Mouse (Mus musculus) right cerebral cortex, adult 18-20 months (tissue): ENCODE measurements around the gene Parp16.
A peak's percentile ranks its signal among the peaks of the same experiment; 100 is the strongest.

Source experiments
- DNase-seq: peaks from one replicate; pipeline ENCODE4 v3.0.0; 2022; ENCODE audit warnings: mixed read lengths

Gene Parp16

DNA sequence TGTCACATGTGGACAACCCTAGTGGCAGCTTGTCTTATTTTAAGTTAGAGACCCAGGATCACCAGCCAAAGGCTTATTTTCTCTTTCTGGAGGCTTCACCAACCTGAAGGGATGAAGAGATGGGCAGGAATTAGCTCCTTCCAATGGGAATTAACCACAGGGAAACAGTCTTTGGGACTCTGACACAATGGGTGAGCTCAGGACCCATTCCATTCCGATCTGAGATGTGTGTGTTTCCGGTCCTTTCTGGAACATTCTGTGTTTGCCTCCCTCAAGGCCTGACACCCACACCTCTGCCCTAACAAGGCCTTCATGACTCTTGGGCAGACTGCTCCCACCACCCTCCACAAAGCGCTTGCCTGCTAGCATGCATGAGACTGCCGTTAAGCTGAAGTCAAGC is at the start of gene Parp16:
Gene Parp16, plus strand, starts transcription at position 301 of the 400 bp plus-strand sequence.
- DNase-seq = no peak

DNA sequence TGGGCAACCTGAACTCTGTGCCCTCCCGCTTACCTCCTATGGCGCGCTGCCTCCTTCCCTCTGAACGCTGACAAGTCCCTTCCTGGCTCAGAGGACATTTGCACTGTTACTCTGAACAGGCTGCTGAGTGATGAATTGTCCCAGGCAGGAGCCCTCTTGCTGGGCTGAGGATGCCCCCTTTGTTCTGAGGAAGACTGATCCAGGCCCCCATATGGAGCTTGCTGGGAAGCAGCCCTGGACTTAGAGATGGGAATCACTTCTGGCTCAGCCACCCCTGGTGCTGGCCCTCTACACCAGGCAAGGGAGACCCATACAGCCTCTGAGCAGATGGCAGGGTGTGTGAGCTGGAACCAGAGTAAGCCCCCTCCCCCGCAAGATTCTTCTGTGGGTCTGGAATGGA is 49.2 kb upstream of the Parp16 start:
- no peak for DNase-seq

DNA sequence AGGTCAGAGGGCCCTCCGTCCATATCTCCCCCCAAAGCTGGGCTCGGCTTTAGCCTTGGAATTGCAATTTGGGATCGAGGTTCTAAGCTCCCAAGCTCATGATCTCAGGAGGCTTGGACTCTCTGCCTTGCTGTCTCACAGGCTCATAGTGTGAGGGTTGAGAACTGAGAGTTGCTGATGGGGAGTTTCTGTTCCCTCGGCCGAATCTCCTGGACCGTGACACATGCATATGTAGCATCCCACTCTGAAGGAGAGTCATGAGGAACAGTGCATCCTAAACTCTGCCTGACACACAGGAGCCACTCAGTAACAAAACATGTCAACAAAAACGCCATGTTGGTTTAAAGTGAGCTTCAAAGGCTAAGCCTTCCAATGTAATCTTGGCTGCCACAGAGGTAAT is 46.6 kb upstream of the Parp16 start:
- no peak for DNase-seq

DNA sequence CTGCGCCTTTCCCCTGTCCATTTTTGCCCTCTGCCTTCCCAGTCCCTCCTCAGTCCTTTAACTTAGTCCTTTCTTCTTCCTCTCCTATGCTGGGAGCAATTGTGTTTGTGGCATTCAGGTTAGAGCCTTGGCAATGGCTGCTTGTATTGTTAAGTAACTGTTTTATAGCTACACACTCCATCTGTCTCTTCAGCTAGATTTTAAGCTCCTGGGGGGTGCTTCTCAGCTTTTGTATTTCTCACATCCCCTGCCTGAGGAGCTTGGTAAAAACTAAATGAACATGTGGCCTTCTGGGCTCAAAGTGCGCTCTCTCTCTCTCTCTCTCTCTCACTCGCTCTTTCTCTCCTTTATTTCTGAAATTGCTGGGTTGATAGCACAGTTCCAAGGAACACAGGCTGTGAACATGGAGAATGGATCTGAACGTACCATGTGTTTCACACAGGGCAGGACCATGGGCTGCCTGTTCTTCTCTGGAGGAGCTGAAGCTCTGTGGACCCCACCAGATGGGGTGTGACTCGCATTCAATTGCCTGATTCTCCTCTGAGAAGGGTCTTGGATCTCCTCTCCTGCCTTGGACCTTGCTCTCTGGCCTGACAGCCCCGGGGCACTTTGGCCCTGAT is 42.3 kb upstream of the Parp16 start:
- no peak for DNase-seq

DNA sequence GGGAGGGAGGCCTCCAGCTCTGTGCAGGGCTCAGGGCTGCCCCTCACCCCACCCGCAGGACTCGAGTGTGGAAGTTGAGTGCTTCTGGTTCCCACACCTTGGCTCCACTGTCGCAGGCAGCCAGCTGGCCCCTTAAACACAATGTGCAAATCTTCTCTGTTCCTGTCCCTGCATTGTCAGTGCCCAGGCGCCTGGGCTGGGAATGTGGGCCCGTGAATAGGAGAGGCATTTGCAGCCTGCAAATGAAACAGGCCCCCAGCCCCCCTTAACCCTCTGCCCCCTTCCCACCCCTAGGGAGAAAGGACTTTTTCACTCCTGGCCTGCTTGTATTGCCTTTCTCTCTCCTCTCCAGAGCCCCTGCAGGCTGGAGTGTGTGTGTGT is 41.8 kb upstream of the Parp16 start:
- no peak for DNase-seq

DNA sequence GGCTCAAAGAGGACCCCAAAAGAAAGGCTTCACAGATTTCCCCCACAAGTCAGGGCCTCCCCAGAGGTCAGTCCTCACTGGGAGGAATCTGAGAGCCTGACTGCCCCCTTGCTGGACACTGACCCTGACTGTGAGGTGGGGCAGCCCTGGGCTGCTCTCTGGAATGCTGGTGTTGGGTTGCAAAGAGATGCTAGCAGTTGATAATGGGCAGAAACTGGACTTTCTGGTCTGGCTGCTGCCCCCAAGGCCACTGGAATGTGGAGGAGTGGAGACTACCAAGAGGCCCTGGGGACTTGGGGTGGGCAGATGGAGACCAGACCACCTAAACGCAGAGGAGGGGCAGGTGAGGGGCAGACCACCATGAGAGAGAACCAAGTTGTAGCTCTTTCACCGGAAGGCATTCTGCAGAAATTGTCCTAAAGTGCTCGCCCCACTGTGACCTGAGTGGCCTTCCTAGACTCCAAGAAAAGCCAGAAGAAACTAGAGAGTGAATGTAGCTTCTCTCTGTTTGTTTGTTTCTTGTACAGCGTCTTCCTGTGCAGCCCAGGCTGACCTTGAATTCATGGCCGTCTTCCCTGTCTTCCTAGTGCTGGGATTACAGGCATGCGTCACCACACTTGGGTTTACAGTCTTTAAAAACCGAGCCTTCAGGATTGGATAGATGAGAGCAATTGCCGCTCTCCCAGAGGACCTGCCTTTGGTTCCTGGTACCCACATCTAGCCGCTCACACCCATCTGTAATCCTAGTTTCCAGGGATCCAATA is 40.3 kb upstream of the Parp16 start:
- no peak for DNase-seq

DNA sequence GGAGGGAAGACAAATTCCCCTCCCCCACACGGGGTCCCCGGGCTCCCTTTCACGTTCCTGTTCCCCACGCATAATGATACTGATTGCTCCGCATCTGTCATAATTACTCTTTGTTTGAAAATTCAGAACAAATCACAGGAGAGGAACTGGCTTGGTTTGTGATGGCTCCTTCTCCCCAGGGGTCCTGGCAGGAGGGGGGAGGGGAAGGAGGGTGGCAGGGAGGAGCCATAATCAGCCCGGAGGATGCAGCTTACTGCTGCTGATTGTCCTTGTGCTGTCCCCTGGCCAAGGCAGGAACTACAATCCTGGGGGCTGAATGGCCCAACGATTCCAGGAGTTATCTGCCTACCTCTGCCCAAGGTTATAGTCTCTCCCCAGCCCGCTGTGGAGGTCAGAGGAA is 38.5 kb upstream of the Parp16 start:
- no peak for DNase-seq

DNA sequence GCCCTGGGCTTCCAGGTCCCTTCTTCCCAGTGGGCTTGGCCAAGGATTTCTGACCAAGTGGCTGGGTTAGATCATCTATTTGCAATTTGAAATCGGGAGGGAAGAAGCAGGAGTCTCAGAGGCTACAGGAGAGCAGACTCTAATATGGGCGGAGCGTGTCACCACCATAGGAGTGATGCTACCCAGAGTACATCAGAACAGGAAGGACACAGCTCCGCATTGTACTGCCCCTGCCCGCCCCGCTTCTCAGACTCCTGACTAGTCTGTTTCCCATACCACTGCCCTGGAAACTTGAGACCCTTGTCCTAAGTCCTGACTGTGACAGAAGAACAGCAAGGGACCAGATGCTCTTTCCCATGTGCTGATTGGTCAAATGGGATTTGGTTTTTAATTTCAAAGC is 37.5 kb upstream of the Parp16 start:
- no peak for DNase-seq

DNA sequence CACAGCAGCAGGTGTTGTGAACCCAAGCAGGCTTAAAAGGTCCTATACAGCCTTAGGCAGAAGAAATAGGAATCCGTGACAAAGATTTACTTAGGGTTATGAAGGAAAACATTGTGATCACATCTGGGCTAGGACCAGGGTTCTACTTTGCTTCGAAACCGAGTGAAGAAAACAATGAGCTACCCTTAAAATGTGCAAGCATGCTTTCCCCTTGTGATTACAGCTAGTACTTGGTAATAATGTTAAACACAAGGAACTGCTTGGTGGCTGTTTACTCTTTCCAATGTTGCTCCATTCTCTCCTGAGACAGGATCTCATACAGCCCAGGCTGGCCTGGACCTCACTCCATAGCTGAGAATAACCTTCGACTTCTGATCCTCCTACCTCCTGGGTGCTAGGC is 34.0 kb upstream of the Parp16 start:
- no peak for DNase-seq

DNA sequence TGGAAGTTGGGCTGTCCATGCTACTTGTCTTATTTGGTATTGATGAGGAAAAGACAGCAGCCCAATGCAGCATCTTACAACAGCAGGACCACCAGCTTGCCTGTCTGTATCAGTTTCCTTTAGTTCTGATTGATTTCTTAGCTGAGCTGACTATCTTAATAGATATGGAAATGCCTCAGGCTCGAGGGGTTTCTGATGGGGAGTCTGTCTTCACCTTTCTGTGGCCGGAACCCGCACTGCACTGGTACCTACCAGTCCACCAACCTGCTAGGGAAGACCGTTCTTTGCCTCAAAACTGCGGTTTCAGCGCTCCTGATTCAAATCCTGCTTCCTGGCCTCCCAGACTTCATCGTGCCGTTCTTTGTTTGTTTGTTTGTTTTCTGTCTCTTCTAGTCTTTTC is 33.3 kb upstream of the Parp16 start:
- DNase-seq = no peak

DNA sequence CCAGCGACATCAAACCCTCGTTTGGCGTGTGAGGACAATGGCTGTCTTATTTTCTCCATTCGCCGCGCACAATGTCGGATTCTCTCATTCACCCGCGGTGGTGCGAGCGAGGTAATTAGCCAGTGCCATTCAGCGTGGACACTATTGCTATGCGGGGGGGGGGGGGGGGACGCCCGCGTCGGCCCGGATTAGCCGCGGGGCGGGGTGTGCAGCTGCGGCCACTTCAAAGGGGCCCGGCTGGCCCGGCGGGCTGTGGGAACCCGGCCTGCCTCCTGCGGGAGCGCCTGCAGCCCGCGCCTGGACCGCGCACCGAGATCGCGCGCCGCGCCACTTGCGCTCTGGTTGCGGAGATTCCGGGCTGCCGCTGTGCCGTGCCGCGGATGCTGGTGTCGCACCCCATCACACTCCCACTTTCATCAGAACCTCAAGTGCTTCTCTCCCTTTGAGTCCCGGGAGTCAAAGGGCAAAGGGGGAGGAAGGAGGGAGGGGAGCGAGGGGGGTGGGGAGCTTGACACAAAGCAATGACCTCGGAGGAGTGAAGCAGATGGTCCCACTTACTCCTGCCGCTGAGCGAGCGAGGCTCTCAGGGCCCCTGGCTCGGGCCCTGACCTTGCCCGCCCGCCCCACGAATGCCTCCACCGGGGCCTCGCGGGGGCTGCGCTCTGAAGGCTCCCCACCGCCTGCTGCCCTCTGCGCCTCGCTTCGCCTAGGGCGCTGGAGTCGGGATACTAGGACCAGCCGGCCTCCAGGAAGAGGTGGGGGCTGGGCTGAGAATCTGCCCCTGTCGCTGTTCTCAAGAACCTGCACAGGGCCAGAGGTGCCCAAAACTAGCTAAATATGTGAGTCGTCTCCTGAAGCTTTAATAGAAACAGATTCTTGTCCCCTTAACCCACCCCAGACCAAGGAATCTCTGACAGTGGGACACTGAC is 32.2 kb upstream of the Parp16 start:
- DNase-seq = peak; percentile 21

DNA sequence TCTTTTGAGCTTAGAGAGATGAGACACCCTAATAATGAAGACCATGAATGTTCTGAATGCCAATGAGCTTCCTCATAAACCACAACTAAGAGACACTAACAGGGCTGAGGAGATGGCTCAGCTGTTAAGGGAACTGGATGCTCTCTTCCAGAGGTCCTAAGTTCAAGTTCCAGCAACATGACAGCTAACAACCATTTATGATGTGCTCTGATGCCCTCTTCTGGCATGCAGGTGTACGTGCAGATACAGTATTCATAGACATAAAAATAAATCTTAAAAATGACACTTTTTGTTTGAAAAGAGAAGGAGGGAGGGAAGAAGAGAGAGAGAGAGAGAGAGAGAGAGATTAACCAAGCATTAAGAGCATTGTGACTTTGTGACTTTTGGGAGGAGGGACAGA is 30.3 kb upstream of the Parp16 start:
- no peak for DNase-seq

DNA sequence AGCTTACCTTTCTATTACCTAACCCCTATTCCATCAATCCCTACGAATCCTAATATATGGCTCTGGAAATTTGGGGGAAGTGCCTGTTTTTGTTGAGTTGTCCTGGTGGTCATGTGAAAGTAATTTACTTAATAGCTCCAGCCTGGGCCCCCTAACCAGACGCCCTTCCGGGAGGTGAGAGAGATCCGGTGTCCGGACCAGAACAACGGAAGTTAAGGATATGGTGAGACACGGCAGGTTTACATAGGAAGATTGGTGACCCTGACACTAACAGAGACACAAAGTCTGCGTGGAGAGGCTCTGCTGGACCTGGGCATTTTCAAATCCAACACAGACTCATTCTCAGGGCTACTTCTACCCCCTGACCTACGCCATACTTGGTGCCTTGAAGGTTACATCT is 28.8 kb upstream of the Parp16 start:
- no peak for DNase-seq

DNA sequence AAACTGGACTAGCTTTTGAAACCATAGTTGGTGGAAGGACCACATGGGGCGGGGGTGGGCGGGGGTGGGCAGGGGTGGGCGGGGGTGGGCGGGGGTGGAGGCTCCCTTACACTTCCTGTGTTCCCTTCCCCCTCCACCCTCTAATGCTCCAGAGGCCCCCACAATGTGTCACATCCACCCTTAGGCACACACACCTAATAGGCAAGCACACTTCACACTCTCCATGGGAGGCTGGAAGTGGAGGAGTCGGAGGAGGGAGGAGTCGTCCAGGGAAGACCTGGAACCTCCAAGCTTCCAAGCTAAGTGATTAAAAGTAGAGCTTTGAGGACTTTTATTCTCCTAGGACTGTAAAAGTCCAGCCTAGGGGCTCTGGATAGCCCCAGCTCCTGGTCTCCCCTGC is 26.6 kb upstream of the Parp16 start:
- no peak for DNase-seq

DNA sequence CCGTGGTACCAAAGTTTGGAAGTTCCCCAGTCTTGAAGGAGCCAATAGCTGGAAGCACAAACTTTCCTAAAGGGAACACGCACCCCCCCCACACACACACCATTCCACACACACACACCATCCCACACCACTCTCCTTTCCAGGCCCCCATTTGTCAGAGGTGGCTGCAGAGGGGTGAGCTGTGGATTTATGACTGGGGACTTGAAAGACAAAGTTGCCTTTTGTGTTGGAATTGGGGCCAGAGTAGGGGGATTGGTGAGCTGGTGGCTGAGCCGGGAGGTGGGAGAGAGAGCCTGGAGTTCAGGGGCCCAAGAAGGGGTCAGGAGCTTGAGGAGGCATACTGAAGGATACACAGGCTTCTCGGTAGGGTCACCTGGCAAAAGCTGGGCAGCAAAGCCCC is 26.2 kb upstream of the Parp16 start:
- no peak for DNase-seq

DNA sequence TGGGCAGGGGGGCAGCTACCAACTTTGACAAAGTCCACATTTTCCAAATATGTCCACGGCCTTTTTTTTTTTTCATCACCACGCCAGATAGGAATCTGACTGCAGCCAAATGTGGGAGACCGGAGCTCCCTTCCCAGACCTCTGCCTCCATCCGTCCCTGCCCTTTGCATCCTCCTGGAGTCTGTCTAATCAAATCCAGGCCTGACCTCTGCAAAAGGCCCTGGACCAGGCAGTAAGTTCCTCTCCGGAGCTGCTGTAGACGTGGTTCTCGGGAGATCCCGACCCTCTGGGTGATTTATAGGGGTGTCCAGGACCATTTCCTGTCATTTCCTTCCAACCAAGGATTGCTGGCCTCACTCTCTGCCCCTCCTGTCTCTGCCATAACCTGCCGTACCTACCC is 22.5 kb upstream of the Parp16 start:
- DNase-seq = no peak

DNA sequence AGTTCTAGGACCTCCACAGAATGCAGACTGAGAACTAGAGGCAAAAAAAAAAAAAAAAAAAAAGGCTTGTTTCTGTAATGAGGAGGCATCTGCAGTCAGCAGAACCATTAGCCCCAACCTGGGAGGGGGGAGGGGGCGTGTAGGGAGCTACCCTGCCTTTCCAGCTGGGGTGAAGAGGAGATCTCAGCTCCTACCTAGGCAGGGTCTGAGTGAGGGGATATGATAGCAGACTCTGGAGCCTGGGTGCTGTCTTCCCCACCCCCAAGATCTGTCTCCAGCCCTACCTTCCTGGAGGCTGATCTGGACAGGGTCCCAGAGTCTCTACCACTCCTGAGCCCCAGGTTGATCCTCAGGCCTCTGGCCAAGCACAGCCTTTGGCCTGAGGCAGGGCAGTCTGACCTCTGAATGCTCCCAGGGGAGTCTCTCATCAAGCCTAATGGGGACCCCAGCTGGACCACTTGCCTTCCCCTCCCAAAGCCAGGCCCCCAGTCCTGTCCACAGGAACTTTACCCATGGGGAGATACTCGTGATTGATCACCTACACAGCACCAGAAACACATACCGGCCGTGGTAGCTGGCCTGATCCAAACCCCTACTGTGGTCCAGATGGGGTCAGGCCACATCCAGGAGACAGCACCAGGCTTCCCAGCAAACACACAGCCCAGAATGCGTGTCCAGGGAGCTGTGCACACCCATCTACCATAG is 19.8 kb upstream of the Parp16 start:
- no peak for DNase-seq

DNA sequence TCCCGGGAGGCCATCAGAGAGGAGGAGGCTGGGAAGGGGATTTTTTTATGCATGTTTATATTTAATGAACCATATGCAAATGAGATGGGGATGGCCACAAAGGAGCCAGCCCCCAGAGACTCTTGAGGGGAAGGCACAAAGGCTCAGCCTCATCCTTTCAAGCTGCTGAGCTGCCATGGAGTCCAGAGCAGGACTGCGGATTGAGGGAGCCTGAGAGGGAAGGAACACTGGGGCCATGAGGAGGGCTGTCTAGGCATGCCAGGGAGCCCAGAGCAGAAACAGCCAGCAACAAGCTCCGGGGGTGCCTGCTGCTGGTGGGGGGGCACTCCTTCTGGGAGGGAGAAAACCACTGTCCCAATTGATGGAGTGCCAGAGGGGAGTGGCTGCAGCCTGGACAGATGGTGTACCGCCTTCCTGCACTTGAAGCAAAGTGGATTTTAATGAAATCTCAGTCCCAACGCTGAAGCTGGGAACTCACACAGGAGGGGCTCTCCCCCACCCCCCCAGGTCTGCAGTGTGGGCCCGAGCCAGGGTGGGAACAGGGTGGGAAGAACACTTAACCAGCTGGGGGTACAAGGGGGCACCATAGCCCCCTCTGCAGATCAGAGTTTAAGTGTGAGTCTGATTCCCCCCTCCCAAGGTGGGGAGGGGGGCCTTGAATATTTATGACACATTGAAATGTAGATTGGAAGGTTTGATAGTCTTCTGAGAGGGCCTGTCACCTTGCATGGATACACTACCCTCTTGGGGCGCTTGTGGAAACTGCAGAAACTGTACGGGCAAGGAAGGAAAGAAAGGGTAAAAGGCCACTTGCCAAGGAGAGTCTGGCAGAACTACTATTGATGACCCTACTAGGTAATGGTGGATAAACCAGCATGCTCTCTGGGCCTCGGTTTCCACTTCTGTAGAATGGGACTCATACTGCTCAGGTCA is 18.9 kb upstream of the Parp16 start:
- DNase-seq = peak; percentile 18

DNA sequence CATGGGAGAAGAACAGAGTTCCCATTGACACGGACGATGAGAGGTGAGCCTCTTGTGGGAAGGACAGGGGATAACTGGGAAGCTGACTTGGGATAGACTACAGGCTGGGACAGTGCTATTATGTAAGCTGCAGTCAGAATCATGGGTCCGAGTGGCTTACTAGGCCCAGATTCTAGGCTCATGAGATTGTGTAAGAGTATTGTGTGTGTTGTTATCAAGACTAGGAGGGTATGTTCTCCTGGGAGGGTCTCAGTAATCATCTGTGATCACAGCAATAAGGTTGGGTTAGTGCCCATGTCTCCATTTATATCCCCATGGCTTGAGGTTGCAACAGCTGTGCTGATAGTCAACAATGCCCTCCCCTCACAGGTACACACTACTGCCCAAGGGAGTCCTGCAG is 17.7 kb upstream of the Parp16 start:
- DNase-seq = no peak

DNA sequence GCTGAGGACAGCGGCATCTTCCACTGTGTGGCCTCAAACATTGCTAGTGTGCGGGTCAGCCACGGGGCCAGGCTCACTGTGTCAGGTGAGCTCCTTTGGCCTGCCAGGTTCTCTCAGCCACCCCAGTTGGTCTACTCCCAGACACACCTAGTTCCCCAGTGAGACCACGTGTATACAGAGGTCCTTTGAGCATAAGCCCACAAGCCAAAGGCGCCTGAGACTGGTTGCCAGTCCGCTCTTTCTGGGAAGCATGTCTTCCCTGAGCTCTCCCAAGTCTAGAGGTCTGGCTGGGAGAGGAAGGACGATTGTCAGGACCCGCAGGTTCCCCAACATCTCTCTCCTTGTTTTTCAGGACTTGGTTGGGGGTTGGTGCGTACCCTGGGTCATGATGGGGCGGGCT is 17.2 kb upstream of the Parp16 start:
- no peak for DNase-seq

DNA sequence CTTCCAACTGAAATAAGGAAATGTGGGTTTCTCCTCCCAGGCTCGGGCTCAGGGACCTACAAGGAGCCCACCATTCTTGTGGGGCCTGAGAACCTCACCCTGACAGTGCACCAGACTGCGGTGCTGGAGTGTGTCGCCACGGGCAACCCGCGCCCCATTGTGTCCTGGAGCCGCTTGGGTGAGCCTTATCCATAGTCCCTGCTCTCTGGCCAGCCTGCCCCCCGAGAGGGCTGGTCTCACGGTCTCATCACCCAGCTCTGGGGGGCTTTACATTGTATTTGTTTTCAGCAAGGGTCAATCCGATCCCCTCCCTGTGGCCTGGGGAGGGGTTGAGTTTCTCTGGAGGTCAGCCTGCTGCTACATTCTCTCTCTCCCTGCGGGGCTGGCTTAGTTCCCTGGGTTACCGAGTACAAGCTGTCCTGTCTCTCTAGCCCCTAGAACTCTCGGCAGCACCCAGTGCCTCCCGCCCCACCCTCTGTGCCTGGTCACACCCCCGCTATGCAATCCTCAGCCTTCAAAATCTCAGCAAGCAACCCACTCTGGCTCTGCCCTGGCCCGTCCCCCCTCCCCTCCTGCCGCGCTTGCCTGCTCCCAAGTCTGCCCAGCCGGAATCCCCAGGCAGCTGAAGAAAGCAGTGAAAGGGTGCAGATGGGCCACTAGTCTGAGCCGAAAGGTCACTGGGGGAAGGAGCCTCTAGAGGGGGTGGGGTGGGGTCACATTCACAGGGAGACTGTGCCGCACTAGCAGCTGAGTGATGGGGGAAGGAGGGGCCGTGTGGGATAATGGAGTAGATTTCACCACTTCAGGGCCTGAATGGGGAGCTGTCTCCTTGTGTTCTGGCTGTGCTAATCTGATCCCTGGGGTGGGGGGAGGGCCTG is 16.6 kb upstream of the Parp16 start:
- no peak for DNase-seq
